Mouse (Mus musculus) olfactory bulb, adult 2 months (tissue): ENCODE measurements around the gene Dnajc28. TPM values are rescaled to one million over a fixed set of nuclear protein-coding genes. Genes with fewer than 3 reads are reported as not detected.

Source experiments
- H3K27ac ChIP-seq: fragments of 200-500 bp; 2 replicates; pipeline ENCODE4 v1.5.1; 2012; ENCODE audit warnings: low read depth, low read length; ENCODE audit not compliant: insufficient read depth
- H3K4me1 ChIP-seq: fragments of 200-500 bp; 2 replicates; pipeline ENCODE4 v1.6.1; 2012; ENCODE audit warnings: low read length; ENCODE audit not compliant: control insufficient read depth, insufficient read depth
- H3K4me3 ChIP-seq: fragments of 200-500 bp; 2 replicates; pipeline ENCODE4 v1.5.1; 2012; ENCODE audit warnings: mild to moderate bottlenecking, low read depth, low read length, moderate library complexity; ENCODE audit not compliant: insufficient read depth
- CTCF ChIP-seq: fragments of 200-500 bp; IDR thresholded peaks from 2 replicates; pipeline ENCODE4 v1.5.1; 2012; ENCODE audit warnings: low read depth, mild to moderate bottlenecking, low read length, moderate library complexity; ENCODE audit not compliant: insufficient read depth
- POLR2A ChIP-seq: fragments of 200-500 bp; IDR thresholded peaks from 2 replicates; pipeline ENCODE4 v1.6.1; 2012; ENCODE audit warnings: mild to moderate bottlenecking, low read depth, low read length, moderate library complexity; ENCODE audit not compliant: insufficient read depth
- WGBS: fragments of 180-500 bp; shearing (Covaris S2); methylation state at CpG from one replicate; pipeline ENCODE4 v1.1.7; 2018; 5-methylcytosine and 5-hydroxymethylcytosine counted together
- polyA plus RNA-seq: library from polyadenylated mRNA; stranded (reverse); fragments of >200 nt; gene quantifications from 2 replicates; pipeline ENCODE4 v1.2.4, GENCODE M21; 2012; ENCODE audit warnings: low replicate concordance; ENCODE audit not compliant: missing spikeins, insufficient read depth, insufficient read length

Gene Dnajc28
- not detected in 2 replicates for polyA plus RNA-seq

- Histone ChIP-seq H3K4me3 (peak within 1 kb of the TSS; percentile 78), H3K27ac (no peak within 1 kb of the TSS), H3K4me1 (no peaks in the 10 kb centered on the region)
- WGBS = 11% methylated on average over 39 of the region's 39 CpGs
- no peak for TF ChIP-seq CTCF
- TF ChIP-seq POLR2A = peak; percentile 76
Measured at GRCm38 (mm10) chr16:91618511-91619501, at the start of gene Dnajc28. Gene Dnajc28 (minus strand): TSS chr16:91619026.

- TF ChIP-seq CTCF (no peak), POLR2A (no peak)
- peaks cover 11% of the 10 kb centered on the region for H3K4me1 ChIP-seq
- 95% methylated on average over 3 of the region's 3 CpGs for WGBS
- no peak overlapping the region for H3K4me3 ChIP-seq
- H3K27ac ChIP-seq = no peak overlapping the region
Measured at GRCm38 (mm10) chr16:91663795-91664194, 45.0 kb upstream of the Dnajc28 start.

GRCm38 (mm10) chr16:91662336-91662735 is 43.5 kb upstream of the Dnajc28 start:
- TF ChIP-seq POLR2A (no peak), CTCF (no peak)
- 70% methylated on average over 16 of the region's 16 CpGs for WGBS
- Histone ChIP-seq H3K4me1 (peaks cover 15% of the 10 kb centered on the region), H3K4me3 (no peak overlapping the region), H3K27ac (no peak overlapping the region)

GRCm38 (mm10) chr16:91661397-91661796 is 42.6 kb upstream of the Dnajc28 start:
- WGBS = 13% methylated on average over 1 of the region's 1 CpGs
- TF ChIP-seq POLR2A (no peak), CTCF (no peak)
- peaks cover 15% of the 10 kb centered on the region for H3K4me1 ChIP-seq
- H3K4me3 ChIP-seq = no peak overlapping the region
- H3K27ac ChIP-seq = no peak overlapping the region

- H3K4me3 ChIP-seq = no peak overlapping the region
- TF ChIP-seq POLR2A = no peak
- TF ChIP-seq CTCF = no peak
- WGBS = 97% methylated on average over 20 of the region's 20 CpGs
- H3K27ac ChIP-seq = no peak overlapping the region
- H3K4me1 ChIP-seq = peaks cover 15% of the 10 kb centered on the region
Measured at GRCm38 (mm10) chr16:91659798-91660197, 41.0 kb upstream of the Dnajc28 start.

- H3K27ac ChIP-seq = no peak overlapping the region
- 90% methylated on average over 5 of the region's 5 CpGs for WGBS
- H3K4me1 ChIP-seq = peaks cover 15% of the 10 kb centered on the region
- TF ChIP-seq POLR2A (no peak), CTCF (no peak)
- H3K4me3 ChIP-seq = no peak overlapping the region
Measured at GRCm38 (mm10) chr16:91658471-91658870, 39.6 kb upstream of the Dnajc28 start.

GRCm38 (mm10) chr16:91657285-91657684 is 38.5 kb upstream of the Dnajc28 start:
- 98% methylated on average over 17 of the region's 17 CpGs for WGBS

GRCm38 (mm10) chr16:91655285-91655684 is 36.5 kb upstream of the Dnajc28 start:
- TF ChIP-seq CTCF (no peak), POLR2A (no peak)
- Histone ChIP-seq H3K4me3 (no peak overlapping the region), H3K4me1 (peaks cover 15% of the 10 kb centered on the region), H3K27ac (no peak overlapping the region)
- WGBS = 94% methylated on average over 9 of the region's 9 CpGs

More at GRCm38 (mm10) chr16:91657285-91657684, 38.5 kb upstream of the Dnajc28 start:
- TF ChIP-seq CTCF (no peak), POLR2A (no peak)
- H3K27ac ChIP-seq = no peak overlapping the region
- no peak overlapping the region for H3K4me3 ChIP-seq
- peaks cover 13% of the 10 kb centered on the region for H3K4me1 ChIP-seq

GRCm38 (mm10) chr16:91652191-91652590 is 33.4 kb upstream of the Dnajc28 start:
- TF ChIP-seq CTCF = no peak
- Histone ChIP-seq H3K4me1 (peaks cover 6% of the 10 kb centered on the region; the same call in 1 of the 2 replicates), H3K27ac (no peak overlapping the region), H3K4me3 (no peak overlapping the region)
- WGBS = 63% methylated on average over 3 of the region's 3 CpGs
